Mouse (Mus musculus): ENCODE results near the gene Cdc7. TPM values are rescaled to one million over a fixed set of nuclear protein-coding genes. Genes with fewer than 3 reads are reported as not detected.

Cdc7 gene
- polyA plus RNA-seq, 1 experiment from 2014 or later: 33.1 TPM

GRCm38 (mm10) chr5:106991300-106991929, 27.3 kb downstream of the Cdc7 start:
- DNase-seq (ENCODE audit: low spot score): no peak

- no peak for DNase-seq (ENCODE audit: low spot score)
Measured at GRCm38 (mm10) chr5:106994716-106995115, 30.6 kb downstream of the Cdc7 start.

GRCm38 (mm10) chr5:106995886-106996538, 31.9 kb downstream of the Cdc7 start:
- no peak for DNase-seq (ENCODE audit: low spot score)

- DNase-seq (ENCODE audit: low spot score): no peak
Measured at GRCm38 (mm10) chr5:106996539-106997244, 32.6 kb downstream of the Cdc7 start.

GRCm38 (mm10) chr5:107001396-107002090, 37.4 kb downstream of the Cdc7 start:
- DNase-seq (ENCODE audit: low spot score): no peak

- no peak for DNase-seq (ENCODE audit: low spot score)
Measured at GRCm38 (mm10) chr5:107002091-107002416, 37.9 kb downstream of the Cdc7 start.

GRCm38 (mm10) chr5:107009721-107010120, 45.6 kb downstream of the Cdc7 start:
- no peak for DNase-seq (ENCODE audit: low spot score)

GRCm38 (mm10) chr5:107010300-107010699, 46.2 kb downstream of the Cdc7 start:
- no peak for DNase-seq (ENCODE audit: low spot score)

- no peak for DNase-seq (ENCODE audit: low spot score)
Measured at GRCm38 (mm10) chr5:107011316-107012029, 47.4 kb downstream of the Cdc7 start.

- peak; percentile 27 for DNase-seq (ENCODE audit: low spot score)
Measured at GRCm38 (mm10) chr5:107012030-107012715, 48.1 kb downstream of the Cdc7 start.

GRCm38 (mm10) chr5:107013393-107013792, 49.3 kb downstream of the Cdc7 start:
- DNase-seq (ENCODE audit: low spot score): no peak

- no peak for DNase-seq (ENCODE audit: low spot score)
Measured at GRCm38 (mm10) chr5:107014146-107014545, 50.0 kb downstream of the Cdc7 start.

GRCm38 (mm10) chr5:107015046-107015421, 50.9 kb downstream of the Cdc7 start:
- DNase-seq (ENCODE audit: low spot score): no peak

GRCm38 (mm10) chr5:107015422-107016081, 51.4 kb downstream of the Cdc7 start:
- peak; percentile 67 for DNase-seq (ENCODE audit: low spot score)

- DNase-seq (ENCODE audit: low spot score): no peak
Measured at GRCm38 (mm10) chr5:107016538-107016937, 52.4 kb downstream of the Cdc7 start.

GRCm38 (mm10) chr5:107017544-107017943, 53.4 kb downstream of the Cdc7 start:
- DNase-seq (ENCODE audit: low spot score): no peak

GRCm38 (mm10) chr5:107019057-107019456, 54.9 kb downstream of the Cdc7 start:
- DNase-seq (ENCODE audit: low spot score): no peak

- no peak for DNase-seq (ENCODE audit: low spot score)
Measured at GRCm38 (mm10) chr5:107019904-107020303, 55.8 kb downstream of the Cdc7 start.

GRCm38 (mm10) chr5:107020366-107020765, 56.2 kb downstream of the Cdc7 start:
- DNase-seq (ENCODE audit: low spot score): no peak
